Mouse (Mus musculus): Measurements from ENCODE around the gene Ip6k2. TPM values are rescaled to one million over a fixed set of nuclear protein-coding genes. Genes with fewer than 3 reads are reported as not detected.

Ip6k2 gene
- polyA plus RNA-seq, 1 experiment, result 53.8 TPM

DNA sequence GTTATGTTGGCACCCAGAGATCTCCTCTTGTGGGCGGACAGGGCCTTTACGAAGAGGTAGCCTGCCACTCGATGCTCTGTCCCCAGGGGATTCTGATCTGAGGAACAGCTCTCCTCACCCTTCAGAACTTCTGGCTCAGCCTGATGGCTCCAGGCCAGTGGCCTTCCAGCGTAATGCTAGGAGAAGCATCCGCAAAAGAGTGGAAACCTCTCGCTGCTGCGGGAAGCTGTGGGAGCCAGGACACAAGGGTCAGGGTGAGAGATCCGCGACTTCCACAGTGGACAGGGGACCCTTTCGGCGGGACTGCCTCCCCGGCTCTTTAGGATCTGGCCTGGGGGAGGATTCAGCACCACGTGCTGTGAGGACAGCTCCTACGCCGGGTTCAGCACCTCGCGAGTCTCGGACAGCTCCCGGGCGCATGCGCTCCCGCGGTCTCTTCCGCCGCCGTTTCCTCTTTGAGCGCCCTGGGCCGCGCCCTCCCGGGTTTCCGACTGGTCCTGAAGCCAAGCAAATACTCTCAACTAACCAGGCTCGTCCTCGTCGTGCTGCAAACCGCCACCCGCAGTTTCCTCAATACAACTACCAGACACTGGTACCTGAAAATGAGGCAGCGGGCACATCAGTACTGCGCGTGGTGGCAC is 43.2 kb downstream of the Ip6k2 start:
- Histone ChIP-seq H3K27ac (ENCODE audit: insufficient read depth, low read depth, low read length) (no peak overlapping the region), H3K36me3 (ENCODE audit: control insufficient read depth, insufficient read depth, low read length) (no peaks in the 10 kb centered on the region), H3K27me3 (ENCODE audit: control insufficient read depth, insufficient read depth, low read length) (peaks cover 37% of the 10 kb centered on the region), H3K4me1 (ENCODE audit: control insufficient read depth, insufficient read depth, insufficient read length, low read length) (peaks cover 15% of the 10 kb centered on the region), H3K4me3 (ENCODE audit: low read depth, low read length) (peak overlapping the region; percentile 51)
- TF ChIP-seq CTCF (IDR thresholded peaks at IDR 0.05; ENCODE audit: extremely low read depth, insufficient read length, insufficient replicate concordance, low read depth, low read length) (no peak), POLR2A (IDR thresholded peaks at IDR 0.05; ENCODE audit: low read depth, low read length) (no peak)
- WGBS, result 2% methylated on average over 39 of the region's 39 CpGs

DNA sequence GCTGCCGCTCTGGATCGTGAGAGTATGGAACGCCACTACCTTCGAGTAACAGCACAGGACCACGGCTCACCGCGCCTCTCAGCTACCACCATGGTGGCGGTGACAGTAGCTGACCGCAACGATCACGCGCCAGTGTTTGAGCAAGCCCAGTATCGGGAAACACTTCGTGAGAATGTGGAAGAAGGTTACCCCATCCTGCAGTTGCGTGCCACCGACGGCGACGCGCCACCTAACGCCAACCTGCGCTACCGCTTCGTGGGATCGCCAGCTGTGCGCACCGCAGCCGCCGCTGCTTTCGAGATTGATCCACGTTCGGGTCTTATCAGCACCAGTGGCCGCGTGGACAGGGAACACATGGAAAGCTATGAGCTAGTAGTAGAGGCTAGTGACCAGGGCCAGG is 43.9 kb downstream of the Ip6k2 start:
- no peak overlapping the region for H3K27ac ChIP-seq (ENCODE audit: insufficient read depth, low read depth, low read length)
- H3K27me3 ChIP-seq (ENCODE audit: control insufficient read depth, insufficient read depth, low read length), result peaks cover 37% of the 10 kb centered on the region

GRCm38 (mm10) chr9:108827906-108828305 is 44.3 kb downstream of the Ip6k2 start:
- 47% methylated on average over 18 of the region's 18 CpGs for WGBS
- no peak overlapping the region for H3K4me3 ChIP-seq (ENCODE audit: low read depth, low read length)
- no peak overlapping the region for H3K27ac ChIP-seq (ENCODE audit: insufficient read depth, low read depth, low read length)
- TF ChIP-seq CTCF (IDR thresholded peaks at IDR 0.05; ENCODE audit: extremely low read depth, insufficient read length, insufficient replicate concordance, low read depth, low read length), result no peak
- no peak for TF ChIP-seq POLR2A (IDR thresholded peaks at IDR 0.05; ENCODE audit: low read depth, low read length)
- no peaks in the 10 kb centered on the region for H3K36me3 ChIP-seq (ENCODE audit: control insufficient read depth, insufficient read depth, low read length)
- H3K4me1 ChIP-seq (ENCODE audit: control insufficient read depth, insufficient read depth, insufficient read length, low read length), result peaks cover 23% of the 10 kb centered on the region
- peaks cover 37% of the 10 kb centered on the region for H3K27me3 ChIP-seq (ENCODE audit: control insufficient read depth, insufficient read depth, low read length)

More for the DNA sequence above, 43.9 kb downstream of the Ip6k2 start:
- Histone ChIP-seq H3K4me3 (ENCODE audit: low read depth, low read length) (peak overlapping the region; percentile 51), H3K4me1 (ENCODE audit: control insufficient read depth, insufficient read depth, insufficient read length, low read length) (peaks cover 19% of the 10 kb centered on the region), H3K36me3 (ENCODE audit: control insufficient read depth, insufficient read depth, low read length) (no peaks in the 10 kb centered on the region)
- WGBS, result 6% methylated on average over 34 of the region's 34 CpGs
- TF ChIP-seq CTCF (IDR thresholded peaks at IDR 0.05; ENCODE audit: extremely low read depth, insufficient read length, insufficient replicate concordance, low read depth, low read length), result no peak
- no peak for TF ChIP-seq POLR2A (IDR thresholded peaks at IDR 0.05; ENCODE audit: low read depth, low read length)

GRCm38 (mm10) chr9:108831637-108832036 is 48.0 kb downstream of the Ip6k2 start:
- Histone ChIP-seq H3K27me3 (ENCODE audit: control insufficient read depth, insufficient read depth, low read length) (peaks cover 14% of the 10 kb centered on the region), H3K4me3 (ENCODE audit: low read depth, low read length) (peak overlapping the region; percentile 63), H3K36me3 (ENCODE audit: control insufficient read depth, insufficient read depth, low read length) (no peaks in the 10 kb centered on the region), H3K27ac (ENCODE audit: insufficient read depth, low read depth, low read length) (no peak overlapping the region), H3K4me1 (ENCODE audit: control insufficient read depth, insufficient read depth, insufficient read length, low read length) (peaks cover 23% of the 10 kb centered on the region)
- WGBS, result 4% methylated on average over 23 of the region's 23 CpGs
- TF ChIP-seq POLR2A (IDR thresholded peaks at IDR 0.05; ENCODE audit: low read depth, low read length), result no peak
- no peak for TF ChIP-seq CTCF (IDR thresholded peaks at IDR 0.05; ENCODE audit: extremely low read depth, insufficient read length, insufficient replicate concordance, low read depth, low read length)

DNA sequence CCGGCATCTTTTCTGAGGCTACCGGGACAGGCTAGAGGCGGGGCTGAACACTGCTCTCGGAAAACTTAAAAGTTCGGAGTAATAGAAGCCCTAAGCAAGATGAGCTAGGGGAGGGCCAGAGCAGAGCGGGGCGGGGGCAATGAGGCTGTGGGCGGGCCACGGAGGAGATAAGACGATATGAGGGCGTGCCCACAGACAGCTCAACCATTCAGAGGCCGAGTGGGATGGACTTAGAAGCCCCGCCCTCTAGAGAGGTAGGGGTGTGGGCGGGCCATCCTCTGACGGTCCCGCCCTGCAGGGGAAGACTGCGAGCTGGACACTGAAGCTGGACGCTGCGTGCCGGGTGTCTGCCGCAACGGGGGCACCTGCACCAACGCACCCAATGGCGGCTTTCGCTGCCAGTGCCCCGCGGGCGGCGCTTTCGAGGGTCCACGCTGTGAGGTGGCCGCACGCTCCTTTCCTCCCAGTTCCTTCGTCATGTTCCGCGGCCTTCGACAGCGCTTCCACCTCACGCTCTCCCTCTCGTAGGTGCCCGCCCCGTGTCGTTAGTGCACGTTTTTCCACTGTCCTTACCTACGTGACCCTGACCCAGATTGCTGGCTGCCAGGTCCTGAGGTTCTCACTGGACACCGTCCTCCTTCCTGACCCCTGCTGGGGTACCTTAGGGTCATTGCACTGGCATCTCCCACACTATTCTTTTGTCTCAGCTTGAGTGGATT is 49.0 kb downstream of the Ip6k2 start:
- peaks cover 11% of the 10 kb centered on the region for H3K27me3 ChIP-seq (ENCODE audit: control insufficient read depth, insufficient read depth, low read length)
- TF ChIP-seq CTCF (IDR thresholded peaks at IDR 0.05; ENCODE audit: extremely low read depth, insufficient read length, insufficient replicate concordance, low read depth, low read length) (0 out of 2 replicates have a peak, but pooled peaks have one; percentile 3), POLR2A (IDR thresholded peaks at IDR 0.05; ENCODE audit: low read depth, low read length) (no peak)
- peaks cover 17% of the 10 kb centered on the region for H3K4me1 ChIP-seq (ENCODE audit: control insufficient read depth, insufficient read depth, insufficient read length, low read length)
- H3K4me3 ChIP-seq (ENCODE audit: low read depth, low read length), result peak overlapping the region; percentile 63
- WGBS, result 2% methylated on average over 46 of the region's 46 CpGs
- H3K27ac ChIP-seq (ENCODE audit: insufficient read depth, low read depth, low read length), result no peak overlapping the region
- no peaks in the 10 kb centered on the region for H3K36me3 ChIP-seq (ENCODE audit: control insufficient read depth, insufficient read depth, low read length)

GRCm38 (mm10) chr9:108842989-108843388 is 59.4 kb downstream of the Ip6k2 start:
- Histone ChIP-seq H3K27me3 (ENCODE audit: control insufficient read depth, insufficient read depth, low read length) (no peaks in the 10 kb centered on the region), H3K4me1 (ENCODE audit: control insufficient read depth, insufficient read depth, insufficient read length, low read length) (peaks cover 15% of the 10 kb centered on the region), H3K4me3 (ENCODE audit: low read depth, low read length) (peak overlapping the region; percentile 8; the same call in 1 of the 2 replicates), H3K36me3 (ENCODE audit: control insufficient read depth, insufficient read depth, low read length) (no peaks in the 10 kb centered on the region), H3K27ac (ENCODE audit: insufficient read depth, low read depth, low read length) (no peak overlapping the region)
- 6% methylated on average over 14 of the region's 14 CpGs for WGBS
- TF ChIP-seq CTCF (IDR thresholded peaks at IDR 0.05; ENCODE audit: extremely low read depth, insufficient read length, insufficient replicate concordance, low read depth, low read length), result peak; percentile 43; the same call in 1 of the 2 replicates
- no peak for TF ChIP-seq POLR2A (IDR thresholded peaks at IDR 0.05; ENCODE audit: low read depth, low read length)

DNA sequence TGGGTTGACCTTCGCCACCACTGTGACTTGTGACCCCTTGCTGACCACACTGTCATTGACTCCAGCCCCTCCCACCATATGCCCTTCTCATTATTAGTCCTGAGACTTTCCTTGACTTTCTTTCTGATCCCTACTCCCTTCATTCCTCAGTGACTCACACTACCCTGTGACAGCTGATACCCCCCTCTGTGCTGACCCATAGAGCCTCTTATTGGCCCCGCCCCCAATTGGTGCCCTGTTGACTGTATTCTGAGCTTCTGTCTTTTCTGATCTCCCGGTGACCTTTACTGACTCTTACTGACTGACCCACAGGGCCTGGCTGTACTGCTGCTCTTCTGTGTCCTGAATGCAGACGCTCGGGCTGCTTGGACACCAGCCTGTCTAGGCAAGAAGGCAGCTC is 61.8 kb downstream of the Ip6k2 start:
- 80% methylated on average over 5 of the region's 5 CpGs for WGBS
- Histone ChIP-seq H3K27ac (ENCODE audit: insufficient read depth, low read depth, low read length) (no peak overlapping the region), H3K36me3 (ENCODE audit: control insufficient read depth, insufficient read depth, low read length) (no peaks in the 10 kb centered on the region), H3K27me3 (ENCODE audit: control insufficient read depth, insufficient read depth, low read length) (no peaks in the 10 kb centered on the region), H3K4me3 (ENCODE audit: low read depth, low read length) (no peak overlapping the region), H3K4me1 (ENCODE audit: control insufficient read depth, insufficient read depth, insufficient read length, low read length) (peaks cover 20% of the 10 kb centered on the region)
- no peak for TF ChIP-seq POLR2A (IDR thresholded peaks at IDR 0.05; ENCODE audit: low read depth, low read length)
- no peak for TF ChIP-seq CTCF (IDR thresholded peaks at IDR 0.05; ENCODE audit: extremely low read depth, insufficient read length, insufficient replicate concordance, low read depth, low read length)

Data from small intestine, adult 2 months (tissue).